Mouse (Mus musculus) embryonic facial prominence, embryonic 11.5 days (tissue): ENCODE data around the gene Nbas. TPM values are rescaled to one million over a fixed set of nuclear protein-coding genes. Genes with fewer than 3 reads are reported as not detected.

Experiments
- ATAC-seq: fragments of 200-750 bp; cut with Nextera tagmentation; replicated peaks from 2 replicates; pipeline ENCODE4 v1.8.0; 2017; ENCODE audit warnings: low read depth; ENCODE audit not compliant: insufficient number of reproducible peaks, low FRiP score, low TSS enrichment
- DNase-seq: peaks from one replicate; pipeline ENCODE4 v3.0.0-alpha.2; 2015; ENCODE audit warnings: low spot score
- H3K27ac ChIP-seq: fragments of 300-500 bp; sonication (generic); replicated peaks from 2 replicates; pipeline ENCODE4 v1.5.1; 2014; ENCODE audit warnings: mild to moderate bottlenecking, low read depth, low read length, control low read depth
- H3K27me3 ChIP-seq: fragments of 300-500 bp; sonication (generic); 2 replicates; pipeline ENCODE4 v1.6.1; 2014; ENCODE audit warnings: mild to moderate bottlenecking, low read length, moderate library complexity, mixed read lengths; ENCODE audit not compliant: control insufficient read depth, insufficient read depth
- H3K36me3 ChIP-seq: fragments of 300-500 bp; sonication (generic); replicated peaks from 2 replicates; pipeline ENCODE4 v1.6.1; 2014; ENCODE audit warnings: low read depth, mild to moderate bottlenecking, low read length, moderate library complexity, mixed read lengths; ENCODE audit not compliant: control insufficient read depth, insufficient read depth
- H3K4me1 ChIP-seq: fragments of 300-500 bp; sonication (generic); 2 replicates; pipeline ENCODE4 v1.6.1; 2014; ENCODE audit warnings: low read length, mixed read lengths; ENCODE audit not compliant: control insufficient read depth, insufficient read depth
- H3K4me2 ChIP-seq: fragments of 300-500 bp; sonication (generic); 2 replicates; pipeline ENCODE4 v1.6.1; 2014; ENCODE audit warnings: low read depth, mild to moderate bottlenecking, control low read depth, low read length, moderate library complexity
- H3K4me3 ChIP-seq: fragments of 300-500 bp; sonication (generic); 2 replicates; pipeline ENCODE4 v1.5.1; 2014; ENCODE audit warnings: low read depth, low read length, control low read depth
- H3K9ac ChIP-seq: fragments of 300-500 bp; sonication (generic); replicated peaks from 2 replicates; pipeline ENCODE4 v1.6.1; 2014; ENCODE audit warnings: mild to moderate bottlenecking, control low read depth, low read length
- H3K9me3 ChIP-seq: fragments of 300-500 bp; sonication (generic); replicated peaks from 2 replicates; pipeline ENCODE4 v1.6.1; 2016; ENCODE audit warnings: mild to moderate bottlenecking, low read length, inconsistent platforms, mixed read lengths; ENCODE audit not compliant: control insufficient read depth
- WGBS: fragments of 180-500 bp; shearing (Covaris S2); extraction: QIAGEN DNeasy Blood & Tissue Kit; methylation state at CpG from one replicate; pipeline ENCODE4 v1.1.7; 2014; 5-methylcytosine and 5-hydroxymethylcytosine counted together
- polyA plus RNA-seq: library from polyadenylated mRNA; unstranded; fragments of >200 nt; fragmentation: Nextera tagmentation; extraction: Ambion mirVana; gene quantifications from 2 replicates; pipeline ENCODE4 v1.2.1, GENCODE M21; 2014

Gene Nbas
- polyA plus RNA-seq, 1 experiment from 2014 or later: 14.3 TPM

DNA sequence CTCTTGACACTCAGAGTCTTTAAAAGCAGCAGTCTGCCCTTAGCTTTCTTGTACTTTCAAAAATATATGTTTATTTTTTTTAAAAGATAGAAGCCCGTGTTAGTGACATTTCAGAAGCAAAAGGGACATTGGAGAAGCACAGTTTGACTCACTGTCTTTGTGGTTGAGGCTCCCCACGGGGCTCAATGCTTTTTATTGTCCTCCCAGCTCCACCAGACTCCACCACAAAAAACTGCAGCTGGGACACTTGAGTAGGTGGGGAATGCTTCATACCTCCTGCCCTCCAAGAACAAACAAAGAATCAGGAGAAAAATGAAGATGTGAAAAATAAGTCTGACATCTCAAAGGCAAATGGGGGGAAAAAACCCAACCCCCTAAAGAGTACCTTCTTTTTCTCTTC is 344.1 kb downstream of the Nbas start:
- no peak for ATAC-seq

DNA sequence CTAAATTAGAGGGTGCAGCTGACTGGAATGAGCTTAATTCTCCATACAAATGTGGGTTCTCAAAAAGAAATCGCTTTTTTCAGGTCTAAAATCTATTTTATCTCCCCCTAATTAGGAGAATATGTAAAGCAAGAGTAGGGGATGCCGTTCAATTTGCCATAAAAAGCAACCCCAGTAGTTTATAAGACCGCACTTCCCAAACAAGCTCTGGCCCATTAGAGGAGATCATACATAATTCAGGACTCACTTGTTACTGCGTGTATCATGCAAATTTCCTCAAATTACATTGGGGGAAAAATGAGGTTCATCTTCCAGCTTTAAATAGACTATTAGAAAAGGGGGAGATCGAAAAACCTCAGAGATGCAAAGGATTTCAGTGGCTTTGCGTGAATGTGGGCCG is 346.7 kb downstream of the Nbas start:
- no peaks in the 10 kb centered on the region for H3K9me3 ChIP-seq
- H3K4me1 ChIP-seq: no peaks in the 10 kb centered on the region
- no peak overlapping the region for H3K27ac ChIP-seq
- no peaks in the 10 kb centered on the region for H3K36me3 ChIP-seq
- ATAC-seq (no peak), DNase-seq (no peak)
- no peaks in the 10 kb centered on the region for H3K27me3 ChIP-seq
- H3K9ac ChIP-seq: no peak overlapping the region
- no peak overlapping the region for H3K4me3 ChIP-seq
- WGBS: 84% methylated on average over 7 of the region's 7 CpGs
- no peak overlapping the region for H3K4me2 ChIP-seq

More for the DNA sequence above, 344.1 kb downstream of the Nbas start:
- no peaks in the 10 kb centered on the region for H3K27me3 ChIP-seq
- no peak overlapping the region for H3K9ac ChIP-seq
- no peaks in the 10 kb centered on the region for H3K9me3 ChIP-seq
- no peak overlapping the region for H3K4me2 ChIP-seq
- H3K27ac ChIP-seq: no peak overlapping the region
- no peak overlapping the region for H3K4me3 ChIP-seq
- no peaks in the 10 kb centered on the region for H3K4me1 ChIP-seq
- DNase-seq: no peak
- 33% methylated on average over 2 of the region's 2 CpGs for WGBS
- no peaks in the 10 kb centered on the region for H3K36me3 ChIP-seq

DNA sequence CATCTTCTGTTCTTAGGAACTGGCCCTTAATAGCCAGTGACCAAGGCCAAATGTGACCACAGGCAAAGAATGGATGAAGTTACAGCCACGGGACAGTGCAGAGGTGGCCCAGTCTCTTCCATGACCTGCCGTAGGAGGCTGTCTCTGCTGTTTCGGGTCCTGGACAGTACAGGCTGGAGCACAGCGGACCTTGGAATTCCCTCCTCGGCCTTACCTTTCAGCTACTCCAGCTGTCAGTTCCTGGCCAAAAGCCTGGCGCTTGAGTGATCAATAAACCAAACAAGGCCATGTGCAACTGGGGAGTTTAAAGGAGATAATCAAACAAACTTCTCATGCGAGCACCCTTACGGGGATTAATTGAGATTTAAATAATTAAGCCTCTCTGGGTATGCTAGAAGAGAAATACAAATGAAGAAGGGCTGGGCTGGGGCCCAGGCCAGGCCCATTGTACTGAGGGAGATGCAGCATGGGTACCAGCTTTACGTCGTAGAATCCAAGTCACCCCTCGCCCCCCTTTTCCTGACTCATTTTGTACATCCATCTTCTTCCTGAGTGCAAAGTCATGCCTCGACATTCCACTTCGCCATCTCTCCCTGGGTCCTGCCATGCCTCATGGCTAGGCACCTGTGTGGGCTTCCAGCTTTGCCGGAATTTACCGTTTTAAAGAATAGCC is 353.4 kb downstream of the Nbas start:
- no peaks in the 10 kb centered on the region for H3K27me3 ChIP-seq
- H3K27ac ChIP-seq: no peak overlapping the region
- DNase-seq (no peak), ATAC-seq (no peak)
- no peak overlapping the region for H3K4me2 ChIP-seq
- no peaks in the 10 kb centered on the region for H3K36me3 ChIP-seq
- 89% methylated on average over 15 of the region's 15 CpGs for WGBS
- no peak overlapping the region for H3K9ac ChIP-seq
- no peak overlapping the region for H3K4me3 ChIP-seq
- H3K9me3 ChIP-seq: no peaks in the 10 kb centered on the region
- no peaks in the 10 kb centered on the region for H3K4me1 ChIP-seq

DNA sequence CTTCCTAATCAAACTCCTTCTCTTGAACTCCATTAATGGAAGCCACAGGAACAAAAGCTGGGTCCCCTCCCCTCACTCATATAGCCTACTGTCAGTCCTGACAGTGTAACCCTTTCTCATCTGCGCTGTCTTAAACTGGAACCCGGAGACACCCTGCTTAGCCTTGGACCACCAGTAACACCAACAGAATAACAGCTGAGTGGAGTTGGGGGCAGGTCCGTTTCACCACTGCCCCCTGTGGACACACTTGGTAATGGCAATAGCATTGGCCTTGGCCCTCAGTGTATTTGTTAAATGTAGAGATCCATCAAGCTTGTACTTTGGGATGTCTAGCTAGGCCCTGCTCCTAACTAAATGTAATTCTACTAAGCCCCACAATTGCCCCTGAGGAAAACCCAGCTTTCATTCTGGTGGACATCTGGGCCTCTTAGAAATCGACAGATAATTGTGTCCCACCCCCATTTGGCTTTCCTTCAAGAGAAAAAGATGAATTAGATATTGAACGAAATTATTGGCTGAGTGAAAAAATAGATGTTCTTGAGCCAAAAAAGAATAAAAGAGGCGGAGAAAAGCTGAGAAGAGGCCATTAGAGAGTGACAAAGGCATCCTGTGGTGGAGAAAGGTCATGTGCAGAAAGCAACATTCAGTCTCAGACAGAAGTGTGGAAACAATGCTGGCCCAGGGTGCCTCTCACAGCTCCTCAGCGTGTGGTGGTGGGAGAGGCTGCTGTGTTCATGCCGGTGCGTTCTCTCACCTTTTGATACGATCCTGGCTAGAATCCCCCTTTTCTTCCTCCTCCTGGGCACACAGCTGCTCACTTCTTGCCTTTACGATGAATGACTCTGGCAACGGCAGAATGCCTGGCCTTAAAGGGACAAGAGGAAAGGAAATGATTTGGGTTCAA is 358.1 kb downstream of the Nbas start:
- DNase-seq: peak; percentile 37
- Histone ChIP-seq H3K4me1 (no peaks in the 10 kb centered on the region), H3K27ac (no peak overlapping the region), H3K4me2 (no peak overlapping the region), H3K27me3 (no peaks in the 10 kb centered on the region), H3K36me3 (no peaks in the 10 kb centered on the region), H3K9ac (no peak overlapping the region), H3K9me3 (no peaks in the 10 kb centered on the region), H3K4me3 (no peak overlapping the region)
- ATAC-seq: no peak
- 62% methylated on average over 12 of the region's 12 CpGs for WGBS

Other genes starting within 250 kb of the Nbas start
- gene Ddx1, start 19.9 kb upstream of the Nbas start, polyA plus RNA-seq: 206 and 216 TPM in 2 replicates